Mouse (Mus musculus) bone marrow, adult 2 months (tissue): Measurements from ENCODE around the gene Sox10.

Experiments used
- CTCF ChIP-seq: fragments of 200-500 bp; IDR thresholded peaks from 2 replicates; pipeline ENCODE4 v1.5.1; 2011; ENCODE audit warnings: low read length, control low read depth; ENCODE audit not compliant: control insufficient read depth, insufficient read depth
- POLR2A ChIP-seq: fragments of 200-500 bp; IDR thresholded peaks from 2 replicates; pipeline ENCODE4 v1.6.1; 2011; ENCODE audit warnings: low read depth, mild to moderate bottlenecking, control low read depth, low read length, borderline replicate concordance; ENCODE audit not compliant: control insufficient read depth

DNA sequence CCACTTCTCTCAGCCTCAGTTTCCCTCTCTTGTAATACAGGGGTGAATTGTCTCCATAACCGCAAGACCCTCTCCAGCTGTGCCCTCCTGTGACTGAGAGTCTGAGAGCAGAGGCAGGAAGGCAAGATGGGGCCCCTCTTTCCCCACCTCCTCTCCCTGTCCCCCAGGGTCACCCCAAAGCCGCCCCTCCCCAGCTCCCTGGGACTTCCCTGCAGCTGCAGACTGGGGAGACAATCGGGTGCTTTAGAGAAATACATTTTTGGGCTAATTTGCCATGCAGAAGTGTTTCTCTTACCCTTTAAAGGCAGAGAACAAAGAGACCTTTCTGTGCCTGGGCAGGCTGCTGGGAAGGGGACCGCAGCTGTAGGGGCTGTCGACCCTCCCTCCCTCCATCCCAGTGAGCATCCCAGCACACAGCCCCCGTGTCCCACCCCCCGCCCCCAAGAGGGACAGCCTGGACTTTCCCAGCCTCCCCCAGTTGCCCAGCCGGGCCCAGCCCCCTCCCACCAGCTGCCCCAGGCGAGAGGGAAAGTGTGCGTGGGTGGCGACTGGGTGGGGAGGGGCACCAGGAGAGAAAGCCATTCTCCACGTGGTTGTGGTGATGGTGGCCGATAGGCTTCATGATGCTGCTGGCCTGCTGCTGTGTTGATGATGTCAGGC is 36.6 kb upstream of the Sox10 start:
- TF ChIP-seq POLR2A (no peak), CTCF (no peak)
